Mouse (Mus musculus) adrenal gland (tissue): ENCODE data around the gene Gm17019.
"Not testable (repeated sequence)": the region's sequence is repeated elsewhere in the genome, so short reads cannot be mapped to it uniquely, and the experiment has no call there.

Experiments
- intact Hi-C: fragments of 180-260 bp; cut with DNase I; formaldehyde crosslinking; loops from one replicate; pipeline ENCODE4 v1.15.1; 2025

Gm17019 gene

GRCm38 (mm10) chr5:14997556-14997955 lies 35.2 kb downstream of the Gm17019 start:
- intact Hi-C loops, result not testable (repeated sequence)

DNA sequence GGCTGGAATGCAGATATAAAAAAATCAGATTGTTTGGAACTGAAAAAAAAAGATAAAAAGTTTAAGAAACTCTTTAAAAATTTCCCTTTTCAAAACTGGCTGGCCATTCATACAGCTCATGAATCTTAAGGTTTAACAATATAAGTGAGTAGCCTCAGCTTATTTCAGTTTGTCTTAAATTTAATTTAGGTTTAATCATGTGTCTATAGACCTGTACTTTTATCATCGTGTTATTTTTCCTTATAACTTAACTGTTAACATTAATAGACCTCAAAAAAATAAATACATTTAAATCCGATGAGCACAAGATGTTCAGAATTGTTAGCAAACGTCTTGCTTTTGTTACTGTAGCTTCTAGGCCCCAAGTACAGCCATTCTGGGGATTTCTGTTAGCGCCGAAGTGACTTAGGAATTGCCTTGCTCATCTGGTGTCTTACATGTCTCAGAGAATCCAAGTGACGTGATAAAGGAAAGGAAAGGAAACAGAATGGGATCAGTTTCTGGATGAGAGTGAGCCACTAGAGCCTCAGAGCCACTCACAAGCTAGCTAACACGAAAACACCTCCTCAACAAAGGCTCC lies 36.0 kb downstream of the Gm17019 start:
- intact Hi-C loops, result not testable (repeated sequence)

GRCm38 (mm10) chr5:14994124-14994523 lies 38.7 kb downstream of the Gm17019 start:
- intact Hi-C loops, result not testable (repeated sequence)

GRCm38 (mm10) chr5:14990375-14991158 lies 42.2 kb downstream of the Gm17019 start:
- intact Hi-C loops, result not testable (repeated sequence)

DNA sequence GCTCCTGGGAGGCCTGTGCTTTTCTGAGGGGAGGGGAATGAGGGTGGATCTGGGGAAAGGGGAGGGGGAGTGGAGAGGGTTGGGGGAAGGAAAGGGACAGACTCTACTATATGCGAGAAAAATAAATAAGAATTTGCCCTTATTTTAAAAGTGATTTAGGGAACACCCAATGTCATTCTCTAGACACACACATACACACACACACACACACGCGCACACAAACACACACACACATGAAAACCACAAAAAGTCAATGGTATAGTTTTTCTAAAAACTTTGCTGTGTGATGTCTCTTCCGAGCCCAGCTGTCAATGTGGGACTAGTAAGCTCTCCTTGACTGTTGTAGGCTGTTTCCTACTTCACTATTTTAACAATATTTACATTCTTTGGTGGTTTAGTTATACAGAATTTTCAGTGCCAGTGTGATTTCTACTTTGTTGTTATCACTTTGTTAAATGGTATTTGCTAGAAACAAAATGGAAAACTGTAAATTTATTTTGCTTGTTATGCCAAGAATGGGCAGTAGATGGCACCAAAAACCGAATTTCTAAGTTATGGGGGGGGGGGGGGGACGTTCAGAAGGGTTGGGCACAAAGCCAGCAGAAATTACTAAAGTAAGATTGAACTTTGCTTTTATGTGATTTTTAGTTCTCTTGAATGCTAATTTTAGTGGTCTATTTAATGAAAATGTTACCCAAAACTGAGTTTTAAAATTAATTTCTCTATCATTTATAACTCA lies 46.0 kb downstream of the Gm17019 start:
- intact Hi-C loops, result not testable (repeated sequence)
